Mouse (Mus musculus) liver, adult (tissue): ENCODE measurements around the gene Brms1.

ENCODE experiments used
- GATA4 ChIP-seq: IDR thresholded peaks from 2 replicates; pipeline ENCODE4 v1.6.1; 2014; ENCODE audit warnings: mild to moderate bottlenecking, low read length; ENCODE audit not compliant: insufficient replicate concordance

The Brms1 gene

GRCm38 (mm10) chr19:5040862-5041523 lies at the start of gene Brms1:
Brms1 (plus strand) TSS chr19:5041354.
- no peak; the same call in 1 of the 2 replicates for TF ChIP-seq GATA4

- TF ChIP-seq GATA4 = no peak
Observed at GRCm38 (mm10) chr19:4992371-4992770, 48.8 kb upstream of the Brms1 start.

GRCm38 (mm10) chr19:4992904-4993303 lies 48.2 kb upstream of the Brms1 start:
- TF ChIP-seq GATA4 = no peak

- no peak for TF ChIP-seq GATA4
Observed at GRCm38 (mm10) chr19:4994043-4994442, 47.1 kb upstream of the Brms1 start.

- no peak for TF ChIP-seq GATA4
Observed at GRCm38 (mm10) chr19:4999445-5000140, 41.6 kb upstream of the Brms1 start.

GRCm38 (mm10) chr19:5001666-5002406 lies 39.3 kb upstream of the Brms1 start:
- no peak for TF ChIP-seq GATA4

- TF ChIP-seq GATA4 = no peak
Observed at GRCm38 (mm10) chr19:5004925-5005324, 36.2 kb upstream of the Brms1 start.

GRCm38 (mm10) chr19:5013138-5013537 lies 28.0 kb upstream of the Brms1 start:
- TF ChIP-seq GATA4 = no peak

GRCm38 (mm10) chr19:5014961-5015398 lies 26.2 kb upstream of the Brms1 start:
- TF ChIP-seq GATA4 = no peak

- TF ChIP-seq GATA4 = no peak
Observed at GRCm38 (mm10) chr19:5016221-5016742, 24.9 kb upstream of the Brms1 start.

GRCm38 (mm10) chr19:5016782-5017181 lies 24.4 kb upstream of the Brms1 start:
- TF ChIP-seq GATA4 = no peak

GRCm38 (mm10) chr19:5017611-5018010 lies 23.5 kb upstream of the Brms1 start:
- TF ChIP-seq GATA4 = no peak

- TF ChIP-seq GATA4 = no peak
Observed at GRCm38 (mm10) chr19:5018191-5018590, 23.0 kb upstream of the Brms1 start.

GRCm38 (mm10) chr19:5021416-5021815 lies 19.7 kb upstream of the Brms1 start:
- TF ChIP-seq GATA4 = no peak

- no peak for TF ChIP-seq GATA4
Observed at GRCm38 (mm10) chr19:5023621-5024479, 17.3 kb upstream of the Brms1 start, which contains the start of gene Slc29a2. Slc29a2 (plus strand) TSS chr19:5023860.
